Comparison of ENCODE assay signal across 8 mouse cellular contexts in the genomic region with DNA sequence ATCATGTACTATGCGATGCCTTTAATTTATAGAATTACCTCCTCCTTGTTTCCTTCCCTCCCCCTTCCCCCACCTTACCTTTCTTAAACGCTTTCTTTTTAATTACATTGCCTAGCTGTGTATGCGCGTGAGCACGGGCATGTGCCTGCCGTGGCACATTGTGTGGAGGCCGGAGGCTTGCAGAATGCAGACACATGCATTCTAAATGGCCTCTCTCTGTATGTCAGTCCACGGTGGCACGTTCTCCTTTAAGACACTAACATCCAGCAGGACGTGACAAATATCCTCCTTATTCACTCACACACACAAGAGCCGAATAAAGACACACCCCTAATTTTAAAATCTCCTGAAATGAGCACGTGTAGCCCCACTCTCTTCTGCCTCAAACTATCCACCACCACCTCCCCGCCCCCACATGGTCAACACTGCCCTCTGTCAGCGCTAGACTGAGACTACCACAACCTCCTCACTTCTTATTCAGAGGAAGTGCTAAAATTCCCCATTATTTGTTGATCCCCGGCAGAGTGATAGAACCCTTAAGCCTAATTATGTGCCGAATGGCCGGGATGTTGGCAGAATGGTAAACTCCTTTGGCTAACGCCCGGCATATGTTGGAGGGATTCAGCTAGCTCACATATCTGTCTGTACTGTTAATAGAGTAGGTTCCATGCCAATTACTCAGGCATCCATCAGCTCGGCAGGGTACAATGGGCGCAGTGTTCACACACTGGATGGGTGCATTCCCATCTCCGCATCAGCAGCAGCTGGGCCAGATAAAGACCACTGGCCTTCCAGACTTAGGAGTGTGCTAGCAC.
DNase-seq lines count a peak whose midpoint lies in the region; ATAC-seq and TF ChIP-seq lines count a peak whose summit lies in the region.

No protein-coding gene starts in this region.

- 25% methylated on average over 22 of the region's 22 CpGs for WGBS in thymus, adult 2 months
- WGBS in embryonic facial prominence, embryonic 12.5 days, result 7% methylated on average over 22 of the region's 22 CpGs
- WGBS in heart, adult 2 months, result 8% methylated on average over 22 of the region's 22 CpGs
- WGBS in limb, embryonic 14.5 days, result 11% methylated on average over 22 of the region's 22 CpGs
- WGBS in midbrain, embryonic 13.5 days, result 6% methylated on average over 22 of the region's 22 CpGs

- no peak for TF ChIP-seq POLR2A in thymus, adult 2 months (IDR thresholded peaks at IDR 0.05; ENCODE audit: control insufficient read depth, extremely low read depth, insufficient read depth, low read length, poor library complexity)
- no peak for TF ChIP-seq POLR2A in heart, adult 2 months (IDR thresholded peaks at IDR 0.05; ENCODE audit: insufficient read depth, low read depth, low read length)
- no peak for TF ChIP-seq POLR2A in limb, embryonic 14.5 days (IDR thresholded peaks at IDR 0.05; ENCODE audit: borderline replicate concordance, extremely low read depth, insufficient read depth, insufficient read length)

- peak overlapping the region; percentile 41 for H3K27ac ChIP-seq in thymus, adult 2 months (ENCODE audit: control insufficient read depth, insufficient read depth, low read length)
- H3K27ac ChIP-seq in embryonic facial prominence, embryonic 12.5 days, result peak overlapping the region; percentile 93
- peak overlapping the region; percentile 66 for H3K27ac ChIP-seq in heart, adult 2 months
- no peak overlapping the region for H3K27ac ChIP-seq in limb, embryonic 14.5 days (replicated peaks; ENCODE audit: low read depth, low read length)
- H3K27ac ChIP-seq in midbrain, embryonic 13.5 days, result peak overlapping the region; percentile 90

- DNase-seq in thymus, adult 2 months, result peak; percentile 49
- no peak for DNase-seq in thymus, postnatal 0 days (ENCODE audit: low spot score)
- peak; percentile 76 to 77 for DNase-seq in heart, adult 2 months
- peak; percentile 31 for DNase-seq in kidney, adult 11 months
- DNase-seq in limb, embryonic 14.5 days (ENCODE audit: low spot score), result peak; percentile 41
- peak; percentile 71 for DNase-seq in splenic B cell, adult 2 months (ENCODE audit: low read depth, low spot score)

- intact Hi-C loops in heart, adult 2 months (cut with DNase I), result loop anchor here (2.0 to 5.0 kb wide), 5 partner anchors 41 to 129 kb away; no protein-coding TSS in a partner anchor

- H3K4me2 ChIP-seq in embryonic facial prominence, embryonic 12.5 days (replicated peaks), result peak overlapping the region; percentile 66
- peak overlapping the region; percentile 74 for H3K4me2 ChIP-seq in limb, embryonic 14.5 days (replicated peaks; ENCODE audit: low read depth, low read length, severe bottlenecking)
- peak overlapping the region; percentile 56 for H3K4me2 ChIP-seq in midbrain, embryonic 13.5 days (replicated peaks)

- no peaks in the 10 kb centered on the region for H3K36me3 ChIP-seq in thymus, adult 2 months (ENCODE audit: control insufficient read depth, insufficient read depth, low read length)
- H3K36me3 ChIP-seq in embryonic facial prominence, embryonic 12.5 days, result no peaks in the 10 kb centered on the region
- peaks cover 2% of the 10 kb centered on the region for H3K36me3 ChIP-seq in heart, adult 2 months (ENCODE audit: control insufficient read depth, insufficient read depth, low read length)
- H3K36me3 ChIP-seq in limb, embryonic 14.5 days (ENCODE audit: control insufficient read depth, insufficient read depth, low read length), result no peaks in the 10 kb centered on the region
- H3K36me3 ChIP-seq in midbrain, embryonic 13.5 days, result no peaks in the 10 kb centered on the region
- no peaks in the 10 kb centered on the region for H3K36me3 ChIP-seq in splenic B cell, adult 2 months (ENCODE audit: control insufficient read depth, insufficient read depth, low read length, poor library complexity, severe bottlenecking)

- peak; percentile 76 for ATAC-seq in embryonic facial prominence, embryonic 12.5 days (ENCODE audit: insufficient number of reproducible peaks, insufficient read depth, low FRiP score, low TSS enrichment)
- peak; percentile 57; the same call in 1 of the 2 replicates for ATAC-seq in limb, embryonic 14.5 days (ENCODE audit: low FRiP score, low read depth)
- peak; percentile 85 for ATAC-seq in midbrain, embryonic 13.5 days

- 0 out of 2 replicates have a peak, but pooled peaks cover 4% of the 10 kb centered on the region for H3K9me3 ChIP-seq in embryonic facial prominence, embryonic 12.5 days
- no peaks in the 10 kb centered on the region; the same call in 1 of the 2 replicates for H3K9me3 ChIP-seq in limb, embryonic 14.5 days (ENCODE audit: control insufficient read depth, low read length)
- 0 out of 2 replicates have a peak, but pooled peaks cover 4% of the 10 kb centered on the region for H3K9me3 ChIP-seq in midbrain, embryonic 13.5 days

- H3K79me2 ChIP-seq in heart, adult 2 months (replicated peaks; ENCODE audit: control insufficient read depth, insufficient read depth, low read length), result no peaks in the 10 kb centered on the region

- H3K27me3 ChIP-seq in thymus, adult 2 months (ENCODE audit: control insufficient read depth, insufficient read depth, low read length), result no peaks in the 10 kb centered on the region
- H3K27me3 ChIP-seq in embryonic facial prominence, embryonic 12.5 days, result no peaks in the 10 kb centered on the region
- no peaks in the 10 kb centered on the region for H3K27me3 ChIP-seq in heart, adult 2 months (ENCODE audit: control insufficient read depth, insufficient read depth, low read length)
- peaks cover 5% of the 10 kb centered on the region; the same call in 1 of the 2 replicates for H3K27me3 ChIP-seq in limb, embryonic 14.5 days (ENCODE audit: control insufficient read depth, insufficient read depth, low read length)
- no peaks in the 10 kb centered on the region for H3K27me3 ChIP-seq in midbrain, embryonic 13.5 days
- H3K27me3 ChIP-seq in splenic B cell, adult 2 months (ENCODE audit: control insufficient read depth, insufficient read depth, low read length, poor library complexity, severe bottlenecking), result no peaks in the 10 kb centered on the region

- peaks cover 35% of the 10 kb centered on the region for H3K4me1 ChIP-seq in thymus, adult 2 months (replicated peaks; ENCODE audit: control insufficient read depth, insufficient read depth, low read length)
- H3K4me1 ChIP-seq in embryonic facial prominence, embryonic 12.5 days, result peaks cover 51% of the 10 kb centered on the region
- peaks cover 6% of the 10 kb centered on the region for H3K4me1 ChIP-seq in heart, adult 2 months (ENCODE audit: control insufficient read depth, insufficient read depth, low read length)
- H3K4me1 ChIP-seq in limb, embryonic 14.5 days (ENCODE audit: control insufficient read depth, insufficient read depth, low read length), result peaks cover 28% of the 10 kb centered on the region
- H3K4me1 ChIP-seq in midbrain, embryonic 13.5 days (replicated peaks), result peaks cover 59% of the 10 kb centered on the region

- TF ChIP-seq CTCF in thymus, adult 2 months (IDR thresholded peaks at IDR 0.05; ENCODE audit: borderline replicate concordance, control insufficient read depth, extremely low read depth, insufficient read depth, low read length, poor library complexity), result no peak
- peak; percentile 81 for TF ChIP-seq CTCF in heart, adult 2 months (IDR thresholded peaks at IDR 0.05)

- peak overlapping the region; percentile 50 for H3K9ac ChIP-seq in embryonic facial prominence, embryonic 12.5 days
- no peak overlapping the region for H3K9ac ChIP-seq in heart, adult 2 months (ENCODE audit: low read depth, low read length)
- H3K9ac ChIP-seq in limb, embryonic 14.5 days (ENCODE audit: low read depth, low read length, severe bottlenecking), result no peak overlapping the region
- H3K9ac ChIP-seq in midbrain, embryonic 13.5 days (replicated peaks), result peak overlapping the region; percentile 39; the same call in 1 of the 2 replicates

- H3K4me3 ChIP-seq in thymus, adult 2 months (ENCODE audit: control insufficient read depth, insufficient read depth, low read length), result peak overlapping the region; percentile 4; the same call in 1 of the 2 replicates
- H3K4me3 ChIP-seq in embryonic facial prominence, embryonic 12.5 days, result peak overlapping the region; percentile 35
- H3K4me3 ChIP-seq in heart, adult 2 months, result peak overlapping the region; percentile 38
- peak overlapping the region; percentile 32 for H3K4me3 ChIP-seq in limb, embryonic 14.5 days (replicated peaks; ENCODE audit: low read length)
- peak overlapping the region; percentile 15 for H3K4me3 ChIP-seq in midbrain, embryonic 13.5 days (replicated peaks)

- 0 out of 2 replicates have a peak, but pooled peaks have one; percentile 5 for TF ChIP-seq EP300 in heart, adult 2 months (IDR thresholded peaks at IDR 0.05; ENCODE audit: insufficient read depth, low read depth, low read length)

Comparison
In these comparisons a context has a peak if more than half of its experiments do, and no peak if none do; other contexts are left out.
1. H3K9ac ChIP-seq: peak in embryonic facial prominence, embryonic 12.5 days (single experiment) and midbrain, embryonic 13.5 days (single experiment); none in heart, adult 2 months (single experiment) and limb, embryonic 14.5 days (single experiment).
2. Peak in every context shown above with its lines, with median percentiles within 50 percentile points of each other: H3K4me3 ChIP-seq, ATAC-seq and H3K4me2 ChIP-seq.